Mouse (Mus musculus) embryonic facial prominence, embryonic 10.5 days (tissue): ENCODE measurements around the gene Aebp2. TPM values are rescaled to one million over a fixed set of nuclear protein-coding genes. Genes with fewer than 3 reads are reported as not detected.

Source experiments
- DNase-seq: peaks from one replicate; pipeline ENCODE4 v3.0.0-alpha.2; 2017; ENCODE audit warnings: low spot score
- H3K27ac ChIP-seq: fragments of 300-500 bp; sonication (generic); replicated peaks from 2 replicates; pipeline ENCODE4 v1.5.1; 2016; ENCODE audit warnings: mild to moderate bottlenecking
- H3K27me3 ChIP-seq: fragments of 300-500 bp; sonication (generic); replicated peaks from 2 replicates; pipeline ENCODE4 v1.6.1; 2016; ENCODE audit warnings: low read depth, mild to moderate bottlenecking; ENCODE audit not compliant: poor library complexity, severe bottlenecking
- H3K36me3 ChIP-seq: fragments of 300-500 bp; sonication (generic); replicated peaks from 2 replicates; pipeline ENCODE4 v1.6.1; 2016; ENCODE audit warnings: mild to moderate bottlenecking, moderate library complexity
- H3K4me1 ChIP-seq: fragments of 300-500 bp; sonication (generic); 2 replicates; pipeline ENCODE4 v1.6.1; 2016
- H3K4me3 ChIP-seq: fragments of 300-500 bp; sonication (generic); 2 replicates; pipeline ENCODE4 v1.5.1; 2016; ENCODE audit warnings: mild to moderate bottlenecking, moderate library complexity
- H3K9me3 ChIP-seq: fragments of 300-500 bp; sonication (generic); 2 replicates; pipeline ENCODE4 v1.6.1; 2016; ENCODE audit warnings: mild to moderate bottlenecking
- whole genome bisulfite sequencing: fragments of 180-500 bp; shearing (Covaris S2); methylation state at CpG from one replicate; pipeline ENCODE4 v1.1.7; 2016; 5-methylcytosine and 5-hydroxymethylcytosine counted together
- polyA plus RNA-seq: library from polyadenylated mRNA; unstranded; fragments of >200 nt; fragmentation: Nextera tagmentation; extraction: Ambion mirVana; gene quantifications from 2 replicates; pipeline ENCODE4 v1.2.1, GENCODE M21; 2016

The Aebp2 gene
- polyA plus RNA-seq, 1 experiment from 2014 or later = 9.4 TPM

GRCm38 (mm10) chr6:140636290-140636689, 13.8 kb downstream of the Aebp2 start:
- DNase-seq = no peak
- WGBS = 94% methylated on average over 4 of the region's 4 CpGs
- Histone ChIP-seq H3K27ac (no peak overlapping the region), H3K27me3 (no peaks in the 10 kb centered on the region), H3K4me1 (no peaks in the 10 kb centered on the region), H3K9me3 (no peaks in the 10 kb centered on the region), H3K4me3 (no peak overlapping the region), H3K36me3 (peaks cover 77% of the 10 kb centered on the region)

- Histone ChIP-seq H3K27me3 (no peaks in the 10 kb centered on the region), H3K9me3 (no peaks in the 10 kb centered on the region), H3K4me3 (no peak overlapping the region), H3K36me3 (peaks cover 96% of the 10 kb centered on the region), H3K4me1 (no peaks in the 10 kb centered on the region), H3K27ac (no peak overlapping the region)
- DNase-seq = no peak
- 94% methylated on average over 7 of the region's 7 CpGs for WGBS
These were observed 19.5 kb downstream of the Aebp2 start for GRCm38 (mm10) chr6:140642010-140642409.

GRCm38 (mm10) chr6:140642655-140643054, 20.2 kb downstream of the Aebp2 start:
- peaks cover 96% of the 10 kb centered on the region for H3K36me3 ChIP-seq
- no peak for DNase-seq
- WGBS = 95% methylated on average over 12 of the region's 12 CpGs

GRCm38 (mm10) chr6:140645931-140646330, 23.5 kb downstream of the Aebp2 start:
- Histone ChIP-seq H3K27ac (no peak overlapping the region), H3K36me3 (peaks cover 95% of the 10 kb centered on the region), H3K27me3 (no peaks in the 10 kb centered on the region), H3K4me1 (no peaks in the 10 kb centered on the region), H3K9me3 (no peaks in the 10 kb centered on the region), H3K4me3 (no peak overlapping the region)
- no peak for DNase-seq

More at GRCm38 (mm10) chr6:140642655-140643054, 20.2 kb downstream of the Aebp2 start:
- H3K9me3 ChIP-seq = no peaks in the 10 kb centered on the region
- no peak overlapping the region for H3K4me3 ChIP-seq
- no peaks in the 10 kb centered on the region for H3K4me1 ChIP-seq
- no peak overlapping the region for H3K27ac ChIP-seq
- no peaks in the 10 kb centered on the region for H3K27me3 ChIP-seq

- peaks cover 91% of the 10 kb centered on the region for H3K36me3 ChIP-seq
- DNase-seq = no peak
- no peaks in the 10 kb centered on the region for H3K4me1 ChIP-seq
- no peaks in the 10 kb centered on the region for H3K27me3 ChIP-seq
- no peak overlapping the region for H3K4me3 ChIP-seq
- H3K27ac ChIP-seq = no peak overlapping the region
- H3K9me3 ChIP-seq = no peaks in the 10 kb centered on the region
- WGBS = 87% methylated on average over 6 of the region's 6 CpGs
These were observed 24.4 kb downstream of the Aebp2 start for GRCm38 (mm10) chr6:140646892-140647291.

- WGBS = 53% methylated on average over 1 of the region's 1 CpGs
- Histone ChIP-seq H3K27ac (no peak overlapping the region), H3K4me3 (no peak overlapping the region), H3K4me1 (no peaks in the 10 kb centered on the region), H3K27me3 (no peaks in the 10 kb centered on the region), H3K9me3 (no peaks in the 10 kb centered on the region), H3K36me3 (peaks cover 89% of the 10 kb centered on the region)
- no peak for DNase-seq
These were observed 27.3 kb downstream of the Aebp2 start for GRCm38 (mm10) chr6:140649812-140650211.

GRCm38 (mm10) chr6:140651923-140652322, 29.5 kb downstream of the Aebp2 start:
- H3K27me3 ChIP-seq = no peaks in the 10 kb centered on the region
- no peaks in the 10 kb centered on the region for H3K9me3 ChIP-seq
- H3K36me3 ChIP-seq = peaks cover 82% of the 10 kb centered on the region
- no peak overlapping the region for H3K27ac ChIP-seq
- no peak for DNase-seq
- WGBS = 92% methylated on average over 7 of the region's 7 CpGs
- H3K4me3 ChIP-seq = no peak overlapping the region
- no peaks in the 10 kb centered on the region for H3K4me1 ChIP-seq

- Histone ChIP-seq H3K4me3 (no peak overlapping the region), H3K27ac (no peak overlapping the region), H3K36me3 (peaks cover 49% of the 10 kb centered on the region), H3K9me3 (no peaks in the 10 kb centered on the region), H3K27me3 (no peaks in the 10 kb centered on the region), H3K4me1 (no peaks in the 10 kb centered on the region)
- no peak for DNase-seq
- 93% methylated on average over 7 of the region's 7 CpGs for WGBS
These were observed 33.0 kb downstream of the Aebp2 start for GRCm38 (mm10) chr6:140655451-140655850.

- H3K27ac ChIP-seq = no peak overlapping the region
- H3K4me1 ChIP-seq = 0 out of 2 replicates have a peak, but pooled peaks cover 3% of the 10 kb centered on the region
- WGBS = 91% methylated on average over 3 of the region's 3 CpGs
- no peak overlapping the region for H3K4me3 ChIP-seq
- H3K27me3 ChIP-seq = no peaks in the 10 kb centered on the region
- peaks cover 38% of the 10 kb centered on the region for H3K36me3 ChIP-seq
- no peaks in the 10 kb centered on the region for H3K9me3 ChIP-seq
- no peak for DNase-seq
These were observed 34.5 kb downstream of the Aebp2 start for GRCm38 (mm10) chr6:140656991-140657390.

- DNase-seq = no peak
- no peak overlapping the region for H3K4me3 ChIP-seq
- no peaks in the 10 kb centered on the region for H3K9me3 ChIP-seq
- H3K27me3 ChIP-seq = no peaks in the 10 kb centered on the region
- peaks cover 27% of the 10 kb centered on the region for H3K36me3 ChIP-seq
- H3K27ac ChIP-seq = no peak overlapping the region
- WGBS = 85% methylated on average over 3 of the region's 3 CpGs
- H3K4me1 ChIP-seq = 0 out of 2 replicates have a peak, but pooled peaks cover 3% of the 10 kb centered on the region
These were observed 35.6 kb downstream of the Aebp2 start for GRCm38 (mm10) chr6:140657920-140658522.

- peaks cover 5% of the 10 kb centered on the region; the same call in 1 of the 2 replicates for H3K4me1 ChIP-seq
- H3K27me3 ChIP-seq = no peaks in the 10 kb centered on the region
- H3K4me3 ChIP-seq = no peak overlapping the region
- H3K27ac ChIP-seq = no peak overlapping the region
- no peaks in the 10 kb centered on the region; the same call in 1 of the 2 replicates for H3K36me3 ChIP-seq
- H3K9me3 ChIP-seq = no peaks in the 10 kb centered on the region
- 93% methylated on average over 10 of the region's 10 CpGs for WGBS
- DNase-seq = no peak
These were observed 38.6 kb downstream of the Aebp2 start for GRCm38 (mm10) chr6:140661111-140661510.

GRCm38 (mm10) chr6:140661777-140662176, 39.3 kb downstream of the Aebp2 start:
- no peaks in the 10 kb centered on the region for H3K36me3 ChIP-seq
- DNase-seq = no peak

GRCm38 (mm10) chr6:140662290-140662689, 39.8 kb downstream of the Aebp2 start:
- H3K36me3 ChIP-seq = no peaks in the 10 kb centered on the region
- no peaks in the 10 kb centered on the region for H3K9me3 ChIP-seq
- no peak overlapping the region for H3K4me3 ChIP-seq
- WGBS = 83% methylated on average over 6 of the region's 6 CpGs
- no peaks in the 10 kb centered on the region for H3K27me3 ChIP-seq
- peaks cover 12% of the 10 kb centered on the region for H3K4me1 ChIP-seq
- no peak for DNase-seq
- H3K27ac ChIP-seq = no peak overlapping the region

More at GRCm38 (mm10) chr6:140661777-140662176, 39.3 kb downstream of the Aebp2 start:
- H3K4me1 ChIP-seq = peaks cover 10% of the 10 kb centered on the region
- H3K27ac ChIP-seq = no peak overlapping the region
- 91% methylated on average over 7 of the region's 7 CpGs for WGBS
- no peaks in the 10 kb centered on the region for H3K9me3 ChIP-seq
- no peak overlapping the region for H3K4me3 ChIP-seq
- H3K27me3 ChIP-seq = no peaks in the 10 kb centered on the region
